Mouse (Mus musculus) intestine, embryonic 14.5 days (tissue): Measurements from ENCODE around the gene Ttc7b. TPM values are rescaled to one million over a fixed set of nuclear protein-coding genes. Genes with fewer than 3 reads are reported as not detected.

ENCODE experiments used
- ATAC-seq: fragments of 200-750 bp; cut with Nextera tagmentation; replicated peaks from 2 replicates; pipeline ENCODE4 v1.8.0; 2017; ENCODE audit warnings: low read depth, moderate number of reproducible peaks, moderate TSS enrichment, moderate library complexity; ENCODE audit not compliant: low FRiP score, low TSS enrichment
- DNase-seq: peaks from one replicate; pipeline ENCODE4 v3.0.0-alpha.2; 2018; ENCODE audit warnings: low spot score
- H3K27ac ChIP-seq: fragments of 300-500 bp; sonication (generic); 2 replicates; pipeline ENCODE4 v1.5.1; 2014; ENCODE audit warnings: low read depth, mild to moderate bottlenecking, control low read depth
- H3K27me3 ChIP-seq: fragments of 300-500 bp; sonication (generic); replicated peaks from 2 replicates; pipeline ENCODE4 v1.6.1; 2014; ENCODE audit warnings: low read length, control low read depth; ENCODE audit not compliant: control insufficient read depth, insufficient read depth
- H3K36me3 ChIP-seq: fragments of 300-500 bp; sonication (generic); 2 replicates; pipeline ENCODE4 v1.6.1; 2014; ENCODE audit warnings: low read length, control low read depth; ENCODE audit not compliant: control insufficient read depth, insufficient read depth
- H3K4me1 ChIP-seq: fragments of 300-500 bp; sonication (generic); replicated peaks from 2 replicates; pipeline ENCODE4 v1.6.1; 2014; ENCODE audit warnings: low read length, control low read depth, mixed read lengths; ENCODE audit not compliant: control insufficient read depth, insufficient read depth
- H3K4me2 ChIP-seq: fragments of 300-500 bp; sonication (generic); 2 replicates; pipeline ENCODE4 v1.6.1; 2014; ENCODE audit warnings: low read length
- H3K4me3 ChIP-seq: fragments of 300-500 bp; sonication (generic); 2 replicates; pipeline ENCODE4 v1.5.1; 2014; ENCODE audit warnings: low read depth, low read length, control low read depth, mixed read lengths
- H3K9ac ChIP-seq: fragments of 300-500 bp; sonication (generic); 2 replicates; pipeline ENCODE4 v1.6.1; 2014; ENCODE audit warnings: mild to moderate bottlenecking, low read length
- H3K9me3 ChIP-seq: fragments of 300-500 bp; sonication (generic); 2 replicates; pipeline ENCODE4 v1.6.1; 2016; ENCODE audit warnings: low read length, control low read depth; ENCODE audit not compliant: control insufficient read depth
- WGBS: fragments of 180-500 bp; shearing (Covaris S2); extraction: QIAGEN DNeasy Blood & Tissue Kit; methylation state at CpG from one replicate; pipeline ENCODE4 v1.1.7; 2014; 5-methylcytosine and 5-hydroxymethylcytosine counted together
- polyA plus RNA-seq: library from polyadenylated mRNA; unstranded; fragments of >200 nt; fragmentation: Nextera tagmentation; extraction: Ambion mirVana; gene quantifications from 2 replicates; pipeline ENCODE4 v1.2.1, GENCODE M21; 2014

Ttc7b gene
- polyA plus RNA-seq, 1 experiment from 2014 or later = 5.9 TPM

DNA sequence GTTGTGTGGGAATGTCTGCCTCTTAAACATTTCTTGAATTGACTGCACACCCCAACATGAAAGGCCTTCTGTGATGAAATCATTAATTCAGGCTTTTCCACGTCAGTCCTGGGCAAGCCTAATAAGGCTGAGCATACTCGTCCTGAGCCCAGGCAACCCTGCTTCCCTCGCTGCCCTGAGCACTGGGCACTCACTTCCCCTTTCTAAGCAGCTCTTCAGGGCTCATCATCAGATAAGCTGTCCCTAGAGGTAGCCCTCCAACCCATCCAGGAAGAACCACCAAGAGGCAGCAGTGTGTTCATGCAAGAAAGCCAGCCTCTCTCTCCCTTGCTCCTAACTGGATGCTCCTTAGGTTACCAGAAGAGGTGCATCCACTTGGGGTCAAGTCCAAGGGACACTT is 27.9 kb downstream of the Ttc7b start:
- DNase-seq (no peak), ATAC-seq (no peak)
- H3K9ac ChIP-seq = no peak overlapping the region
- no peak overlapping the region for H3K4me2 ChIP-seq
- 86% methylated on average over 3 of the region's 3 CpGs for WGBS
- H3K36me3 ChIP-seq = peaks cover 57% of the 10 kb centered on the region
- H3K27me3 ChIP-seq = no peaks in the 10 kb centered on the region
- H3K4me3 ChIP-seq = no peak overlapping the region
- H3K27ac ChIP-seq = no peak overlapping the region
- no peaks in the 10 kb centered on the region for H3K4me1 ChIP-seq
- H3K9me3 ChIP-seq = no peaks in the 10 kb centered on the region

DNA sequence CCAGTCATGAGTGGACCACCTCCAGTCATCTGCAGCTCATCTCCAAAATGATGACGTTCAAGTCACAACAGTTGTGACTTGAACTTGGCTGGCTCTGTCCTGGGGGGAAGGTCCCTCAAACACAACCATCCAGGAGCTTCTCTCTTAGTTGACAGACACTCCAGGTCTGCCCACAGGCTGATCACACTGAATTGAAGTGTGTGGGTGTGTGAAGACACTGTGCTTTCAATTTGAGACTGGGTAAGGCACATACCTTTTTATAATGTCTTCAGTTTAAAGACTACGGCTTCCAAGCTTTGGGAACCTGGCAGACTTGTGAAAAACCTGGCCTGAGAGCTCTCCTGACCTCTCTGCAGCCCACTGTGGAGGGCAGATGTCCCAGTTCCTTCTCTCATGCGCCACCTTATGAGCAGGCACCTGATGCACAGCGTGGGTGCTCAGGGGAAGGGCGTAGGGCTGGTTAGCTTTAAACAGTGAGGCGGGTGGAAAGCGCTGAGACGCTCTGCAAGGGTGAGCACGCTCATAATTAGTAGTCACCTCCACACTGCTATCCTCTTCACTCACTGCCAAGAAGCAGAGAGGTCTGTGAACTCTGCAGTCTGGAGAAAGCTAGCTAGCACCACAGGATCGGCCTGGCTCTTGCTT is 28.5 kb downstream of the Ttc7b start:
- DNase-seq (no peak), ATAC-seq (no peak)
- Histone ChIP-seq H3K9ac (no peak overlapping the region), H3K27me3 (no peaks in the 10 kb centered on the region), H3K4me2 (no peak overlapping the region), H3K4me1 (no peaks in the 10 kb centered on the region), H3K4me3 (no peak overlapping the region), H3K9me3 (no peaks in the 10 kb centered on the region), H3K27ac (no peak overlapping the region), H3K36me3 (peaks cover 56% of the 10 kb centered on the region)
- WGBS = 95% methylated on average over 10 of the region's 10 CpGs

DNA sequence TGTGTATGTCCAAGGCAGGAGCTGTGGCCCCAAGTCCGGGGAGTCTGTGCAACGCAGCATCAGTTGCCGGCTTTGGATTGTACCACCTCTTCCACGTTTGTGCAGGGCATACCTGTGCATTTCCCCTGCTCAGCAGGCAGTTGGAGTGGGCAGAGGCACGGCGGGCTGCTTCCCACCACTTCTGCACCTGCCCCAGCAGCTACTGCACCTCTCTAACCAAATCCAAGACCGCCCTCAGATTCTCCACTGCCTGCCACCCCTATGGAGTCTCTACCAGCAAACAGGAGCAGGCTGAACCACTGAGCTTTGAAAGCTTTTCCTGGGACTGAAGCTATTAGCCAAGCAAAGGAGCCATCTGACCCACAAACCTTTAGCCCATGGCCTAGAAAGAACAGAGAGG is 30.8 kb downstream of the Ttc7b start:
- ATAC-seq (no peak), DNase-seq (no peak)
- Histone ChIP-seq H3K27me3 (no peaks in the 10 kb centered on the region), H3K36me3 (peaks cover 36% of the 10 kb centered on the region), H3K4me2 (no peak overlapping the region), H3K9me3 (no peaks in the 10 kb centered on the region), H3K4me3 (no peak overlapping the region), H3K9ac (no peak overlapping the region), H3K27ac (no peak overlapping the region), H3K4me1 (no peaks in the 10 kb centered on the region)
- 91% methylated on average over 7 of the region's 7 CpGs for WGBS

DNA sequence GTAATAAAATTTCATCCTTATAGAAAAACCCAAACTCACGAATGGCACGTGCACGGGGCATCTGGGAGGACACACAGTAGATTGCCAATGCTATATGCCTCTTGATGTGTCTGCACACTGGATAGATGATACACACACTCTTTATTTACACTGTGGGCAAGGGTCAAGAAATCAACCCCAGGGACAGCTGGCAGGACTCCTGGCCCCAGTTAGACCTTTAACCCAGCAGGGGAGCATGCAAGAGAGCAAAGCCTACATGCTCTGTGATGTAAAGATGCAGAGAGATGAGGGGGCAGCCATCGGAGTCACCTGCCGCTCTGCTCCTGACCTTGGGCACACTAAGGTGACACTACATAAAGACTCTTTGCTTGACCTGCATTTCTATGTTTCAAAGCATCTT is 32.3 kb downstream of the Ttc7b start:
- Histone ChIP-seq H3K9ac (no peak overlapping the region), H3K4me2 (no peak overlapping the region), H3K27ac (no peak overlapping the region), H3K27me3 (no peaks in the 10 kb centered on the region), H3K4me3 (no peak overlapping the region), H3K9me3 (no peaks in the 10 kb centered on the region), H3K4me1 (no peaks in the 10 kb centered on the region), H3K36me3 (peaks cover 30% of the 10 kb centered on the region)
- 98% methylated on average over 5 of the region's 5 CpGs for WGBS
- no peak for DNase-seq
- no peak for ATAC-seq

DNA sequence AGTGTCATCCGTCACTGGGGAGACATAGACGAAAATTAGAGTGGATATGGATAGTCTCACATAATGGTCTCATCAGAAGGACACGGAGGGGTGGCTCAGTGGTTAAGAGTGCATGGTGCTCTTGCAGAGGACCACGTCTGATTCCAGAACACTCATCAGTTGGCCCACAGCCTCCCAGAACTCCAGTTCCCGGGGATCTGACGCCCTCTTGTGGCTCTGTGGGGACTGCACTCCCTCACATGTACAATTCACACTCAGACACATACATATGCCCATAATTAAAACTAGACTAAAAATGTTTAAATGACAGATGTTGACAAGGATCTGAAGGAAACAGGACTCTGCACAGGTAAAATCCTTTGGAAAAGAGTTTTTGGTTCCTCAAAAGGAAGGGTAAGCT is 34.4 kb downstream of the Ttc7b start:
- Histone ChIP-seq H3K9ac (no peak overlapping the region), H3K4me3 (no peak overlapping the region), H3K27ac (no peak overlapping the region), H3K4me2 (no peak overlapping the region), H3K9me3 (no peaks in the 10 kb centered on the region), H3K4me1 (no peaks in the 10 kb centered on the region), H3K36me3 (peaks cover 20% of the 10 kb centered on the region), H3K27me3 (no peaks in the 10 kb centered on the region)
- no peak for ATAC-seq
- DNase-seq = no peak
- WGBS = 63% methylated on average over 6 of the region's 6 CpGs

DNA sequence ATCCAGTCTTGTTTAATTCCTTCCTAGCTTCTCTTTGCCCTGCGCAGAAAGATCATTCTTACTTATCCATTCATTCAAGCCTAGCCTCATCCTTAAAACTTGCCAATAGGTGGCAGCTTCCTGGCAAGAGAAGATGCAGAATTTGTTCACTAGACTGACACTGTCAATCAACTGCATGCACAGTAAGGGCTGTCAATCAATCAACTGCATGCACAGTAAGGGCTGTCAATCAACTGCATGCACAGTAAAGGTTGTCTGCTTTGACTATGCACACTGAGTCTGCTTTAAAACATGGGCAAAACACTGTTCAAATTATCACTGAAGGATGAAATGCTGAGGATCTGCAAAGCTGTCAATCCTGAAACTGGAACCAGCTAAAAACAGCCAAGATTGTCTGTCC is 37.6 kb downstream of the Ttc7b start:
- DNase-seq (no peak), ATAC-seq (no peak)
- H3K4me3 ChIP-seq = no peak overlapping the region
- no peak overlapping the region for H3K9ac ChIP-seq
- WGBS = 100% methylated on average over 1 of the region's 1 CpGs
- no peaks in the 10 kb centered on the region for H3K27me3 ChIP-seq
- H3K4me1 ChIP-seq = peaks cover 5% of the 10 kb centered on the region; the same call in 1 of the 2 replicates
- no peak overlapping the region for H3K4me2 ChIP-seq
- H3K9me3 ChIP-seq = no peaks in the 10 kb centered on the region
- no peak overlapping the region for H3K27ac ChIP-seq
- H3K36me3 ChIP-seq = peaks cover 5% of the 10 kb centered on the region

DNA sequence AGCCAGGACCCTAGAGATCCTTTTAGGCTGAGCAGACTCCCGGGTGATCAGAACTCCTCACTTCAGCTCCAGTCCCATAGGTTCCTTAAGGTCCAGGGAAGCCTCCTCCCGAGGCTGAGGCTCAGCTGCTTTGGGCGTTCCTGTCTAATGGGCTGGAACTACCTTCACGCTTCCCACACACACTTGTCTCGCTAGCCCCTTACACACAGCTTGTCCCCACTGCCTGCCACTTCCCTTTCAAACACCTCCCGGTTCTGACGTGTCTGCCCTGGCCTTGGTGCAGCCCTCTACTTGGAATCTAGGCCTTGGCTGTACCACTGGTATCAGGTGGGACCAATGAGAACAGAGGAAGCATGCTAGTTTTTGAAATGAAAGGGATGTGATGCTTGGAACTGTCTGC is 38.4 kb downstream of the Ttc7b start:
- H3K27me3 ChIP-seq = no peaks in the 10 kb centered on the region
- peaks cover 5% of the 10 kb centered on the region; the same call in 1 of the 2 replicates for H3K4me1 ChIP-seq
- H3K9me3 ChIP-seq = no peaks in the 10 kb centered on the region
- H3K4me2 ChIP-seq = no peak overlapping the region
- WGBS = 85% methylated on average over 7 of the region's 7 CpGs
- ATAC-seq (no peak), DNase-seq (no peak)
- no peak overlapping the region for H3K4me3 ChIP-seq
- no peak overlapping the region for H3K27ac ChIP-seq
- no peak overlapping the region for H3K9ac ChIP-seq
- peaks cover 4% of the 10 kb centered on the region for H3K36me3 ChIP-seq

DNA sequence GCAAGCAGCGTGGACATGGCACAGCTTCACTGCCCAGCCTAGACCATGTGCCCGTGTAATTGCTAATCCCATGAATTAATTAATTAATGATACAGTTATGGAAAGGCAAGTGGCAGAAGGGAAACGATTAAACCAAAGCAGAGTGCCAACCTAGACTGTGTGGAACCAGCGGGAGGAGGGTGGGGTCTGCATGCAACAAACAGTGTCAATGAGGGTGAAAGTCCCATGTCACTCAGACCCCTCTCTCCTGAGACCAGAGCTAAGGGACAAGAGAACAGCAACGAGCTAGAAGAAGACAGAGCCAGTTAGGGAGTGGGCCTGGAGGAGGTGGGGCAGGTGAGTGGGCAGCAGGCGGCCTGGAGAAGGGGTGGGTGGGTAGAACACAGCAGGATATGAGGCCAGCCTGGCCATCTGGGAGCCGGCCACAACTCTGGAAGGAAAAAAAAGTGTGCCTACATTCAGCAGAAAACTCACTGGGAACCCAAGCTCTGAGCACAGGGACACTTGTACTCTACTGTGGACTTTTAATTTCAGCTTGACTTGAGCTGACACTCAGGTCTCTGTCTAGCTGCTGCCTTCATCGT is 39.1 kb downstream of the Ttc7b start:
- DNase-seq (no peak), ATAC-seq (no peak)
- no peak overlapping the region for H3K4me2 ChIP-seq
- no peaks in the 10 kb centered on the region for H3K27me3 ChIP-seq
- WGBS = 83% methylated on average over 8 of the region's 8 CpGs
- H3K4me3 ChIP-seq = no peak overlapping the region
- peaks cover 4% of the 10 kb centered on the region for H3K36me3 ChIP-seq
- H3K9me3 ChIP-seq = no peaks in the 10 kb centered on the region
- H3K27ac ChIP-seq = no peak overlapping the region
- H3K9ac ChIP-seq = no peak overlapping the region
- peaks cover 5% of the 10 kb centered on the region; the same call in 1 of the 2 replicates for H3K4me1 ChIP-seq
